Mouse (Mus musculus) stomach, embryonic 15.5 days (tissue): ENCODE data around the gene Rnd3. TPM values are rescaled to one million over a fixed set of nuclear protein-coding genes. Genes with fewer than 3 reads are reported as not detected.

Experiments used
- ATAC-seq: fragments of 200-750 bp; cut with Nextera tagmentation; 2 replicates; pipeline ENCODE4 v1.8.0; 2017; ENCODE audit warnings: low read depth, moderate number of reproducible peaks, moderate TSS enrichment; ENCODE audit not compliant: insufficient read depth, low FRiP score
- H3K27ac ChIP-seq: fragments of 300-500 bp; sonication (generic); 2 replicates; pipeline ENCODE4 v1.5.1; 2015; ENCODE audit warnings: mild to moderate bottlenecking, inconsistent platforms
- H3K27me3 ChIP-seq: fragments of 300-500 bp; sonication (generic); replicated peaks from 2 replicates; pipeline ENCODE4 v1.6.1; 2015; ENCODE audit warnings: inconsistent platforms
- H3K36me3 ChIP-seq: fragments of 300-500 bp; sonication (generic); 2 replicates; pipeline ENCODE4 v1.6.1; 2015; ENCODE audit warnings: inconsistent platforms
- H3K4me1 ChIP-seq: fragments of 300-500 bp; sonication (generic); 2 replicates; pipeline ENCODE4 v1.6.1; 2015; ENCODE audit warnings: inconsistent platforms
- H3K4me2 ChIP-seq: fragments of 300-500 bp; sonication (generic); 2 replicates; pipeline ENCODE4 v1.6.1; 2015; ENCODE audit warnings: mild to moderate bottlenecking, inconsistent platforms
- H3K4me3 ChIP-seq: fragments of 300-500 bp; sonication (generic); replicated peaks from 2 replicates; pipeline ENCODE4 v1.5.1; 2015; ENCODE audit warnings: inconsistent platforms
- H3K9ac ChIP-seq: fragments of 300-500 bp; sonication (generic); 2 replicates; pipeline ENCODE4 v1.6.1; 2015; ENCODE audit warnings: inconsistent platforms
- H3K9me3 ChIP-seq: fragments of 300-500 bp; sonication (generic); 2 replicates; pipeline ENCODE4 v1.6.1; 2016; ENCODE audit warnings: inconsistent platforms
- WGBS: fragments of 180-500 bp; shearing (Covaris S2); methylation state at CpG from one replicate; pipeline ENCODE4 v1.1.7; 2015; 5-methylcytosine and 5-hydroxymethylcytosine counted together
- polyA plus RNA-seq: library from polyadenylated mRNA; unstranded; fragments of >200 nt; fragmentation: Nextera tagmentation; extraction: Ambion mirVana; gene quantifications from 2 replicates; pipeline ENCODE4 v1.2.1, GENCODE M21; 2015

Gene Rnd3
- 63.1 and 66.3 TPM in 2 replicates for polyA plus RNA-seq

GRCm38 (mm10) chr2:51148975-51149374, at the start of gene Rnd3:
Gene Rnd3, minus strand, starts transcription at chr2:51149111.
- Histone ChIP-seq H3K27me3 (no peaks in the 10 kb centered on the region), H3K36me3 (no peaks in the 10 kb centered on the region), H3K9me3 (no peaks in the 10 kb centered on the region), H3K4me3 (peak within 1 kb of the TSS; percentile 78), H3K27ac (peak within 1 kb of the TSS; percentile 91), H3K4me1 (peaks cover 9% of the 10 kb centered on the region), H3K4me2 (peak within 1 kb of the TSS; percentile 55), H3K9ac (peak within 1 kb of the TSS; percentile 93)
- WGBS: 1% methylated on average over 25 of the region's 25 CpGs
- ATAC-seq: peak; percentile 82

- Histone ChIP-seq H3K27me3 (no peaks in the 10 kb centered on the region), H3K27ac (no peak overlapping the region), H3K4me2 (no peak overlapping the region), H3K4me3 (no peak overlapping the region), H3K4me1 (no peaks in the 10 kb centered on the region), H3K9me3 (no peaks in the 10 kb centered on the region), H3K36me3 (no peaks in the 10 kb centered on the region), H3K9ac (no peak overlapping the region)
- WGBS: 59% methylated on average over 2 of the region's 2 CpGs
- ATAC-seq: no peak
Observed at GRCm38 (mm10) chr2:51192319-51192718, 43.4 kb upstream of the Rnd3 start.

GRCm38 (mm10) chr2:51185762-51186161, 36.9 kb upstream of the Rnd3 start:
- 83% methylated on average over 2 of the region's 2 CpGs for whole genome bisulfite sequencing
- Histone ChIP-seq H3K27me3 (no peaks in the 10 kb centered on the region), H3K27ac (no peak overlapping the region), H3K9me3 (no peaks in the 10 kb centered on the region), H3K4me2 (no peak overlapping the region), H3K4me1 (no peaks in the 10 kb centered on the region), H3K4me3 (no peak overlapping the region), H3K36me3 (no peaks in the 10 kb centered on the region), H3K9ac (no peak overlapping the region)
- ATAC-seq: no peak

GRCm38 (mm10) chr2:51182990-51183389, 34.1 kb upstream of the Rnd3 start:
- no peaks in the 10 kb centered on the region for H3K27me3 ChIP-seq
- WGBS: 88% methylated on average over 4 of the region's 4 CpGs
- H3K36me3 ChIP-seq: no peaks in the 10 kb centered on the region
- no peak overlapping the region for H3K9ac ChIP-seq
- no peak overlapping the region for H3K4me2 ChIP-seq
- no peak overlapping the region for H3K27ac ChIP-seq
- no peaks in the 10 kb centered on the region for H3K4me1 ChIP-seq
- no peaks in the 10 kb centered on the region for H3K9me3 ChIP-seq
- ATAC-seq: no peak
- no peak overlapping the region for H3K4me3 ChIP-seq

GRCm38 (mm10) chr2:51181376-51181775, 32.5 kb upstream of the Rnd3 start:
- no peak overlapping the region for H3K9ac ChIP-seq
- H3K4me3 ChIP-seq: no peak overlapping the region
- no peak overlapping the region for H3K27ac ChIP-seq
- H3K9me3 ChIP-seq: no peaks in the 10 kb centered on the region
- H3K4me1 ChIP-seq: no peaks in the 10 kb centered on the region
- no peak for ATAC-seq
- H3K4me2 ChIP-seq: no peak overlapping the region
- no peaks in the 10 kb centered on the region for H3K27me3 ChIP-seq
- no peaks in the 10 kb centered on the region for H3K36me3 ChIP-seq

GRCm38 (mm10) chr2:51179096-51179495, 30.2 kb upstream of the Rnd3 start:
- WGBS: 68% methylated on average over 3 of the region's 3 CpGs
- no peaks in the 10 kb centered on the region for H3K9me3 ChIP-seq
- no peak for ATAC-seq
- no peak overlapping the region for H3K9ac ChIP-seq
- no peak overlapping the region for H3K4me2 ChIP-seq
- H3K27ac ChIP-seq: no peak overlapping the region
- no peaks in the 10 kb centered on the region for H3K27me3 ChIP-seq
- no peaks in the 10 kb centered on the region for H3K4me1 ChIP-seq
- H3K36me3 ChIP-seq: no peaks in the 10 kb centered on the region
- no peak overlapping the region for H3K4me3 ChIP-seq

- H3K36me3 ChIP-seq: no peaks in the 10 kb centered on the region
- 62% methylated on average over 3 of the region's 3 CpGs for WGBS
- H3K27ac ChIP-seq: no peak overlapping the region
- no peak overlapping the region for H3K4me2 ChIP-seq
- no peaks in the 10 kb centered on the region for H3K9me3 ChIP-seq
- H3K9ac ChIP-seq: no peak overlapping the region
- no peaks in the 10 kb centered on the region for H3K4me1 ChIP-seq
- no peak overlapping the region for H3K4me3 ChIP-seq
- peak; percentile 78 for ATAC-seq
- no peaks in the 10 kb centered on the region for H3K27me3 ChIP-seq
Observed at GRCm38 (mm10) chr2:51177615-51178014, 28.7 kb upstream of the Rnd3 start.

GRCm38 (mm10) chr2:51175276-51175675, 26.4 kb upstream of the Rnd3 start:
- H3K27me3 ChIP-seq: no peaks in the 10 kb centered on the region
- no peak overlapping the region for H3K27ac ChIP-seq
- H3K9me3 ChIP-seq: no peaks in the 10 kb centered on the region
- 91% methylated on average over 5 of the region's 5 CpGs for WGBS
- H3K4me2 ChIP-seq: no peak overlapping the region
- H3K4me3 ChIP-seq: no peak overlapping the region
- no peaks in the 10 kb centered on the region for H3K4me1 ChIP-seq
- no peaks in the 10 kb centered on the region for H3K36me3 ChIP-seq
- ATAC-seq: no peak
- H3K9ac ChIP-seq: no peak overlapping the region

GRCm38 (mm10) chr2:51161110-51161509, 12.2 kb upstream of the Rnd3 start:
- Histone ChIP-seq H3K9ac (no peak overlapping the region), H3K9me3 (no peaks in the 10 kb centered on the region), H3K27me3 (no peaks in the 10 kb centered on the region), H3K4me2 (no peak overlapping the region), H3K4me1 (no peaks in the 10 kb centered on the region), H3K4me3 (no peak overlapping the region), H3K27ac (no peak overlapping the region), H3K36me3 (no peaks in the 10 kb centered on the region)
- 83% methylated on average over 2 of the region's 2 CpGs for WGBS
- ATAC-seq: no peak

- Histone ChIP-seq H3K9ac (peak overlapping the region; percentile 93), H3K36me3 (no peaks in the 10 kb centered on the region), H3K27ac (peak overlapping the region; percentile 91), H3K4me2 (peak overlapping the region; percentile 55), H3K4me3 (peak overlapping the region; percentile 78), H3K27me3 (no peaks in the 10 kb centered on the region), H3K9me3 (no peaks in the 10 kb centered on the region), H3K4me1 (peaks cover 9% of the 10 kb centered on the region)
- no peak for ATAC-seq
- WGBS: under 1% methylated on average over 20 of the region's 20 CpGs
Observed at GRCm38 (mm10) chr2:51148454-51148853, 457 bp downstream of the Rnd3 start.

- Histone ChIP-seq H3K36me3 (no peaks in the 10 kb centered on the region), H3K9ac (peak overlapping the region; percentile 93), H3K27ac (peak overlapping the region; percentile 91), H3K9me3 (no peaks in the 10 kb centered on the region), H3K4me3 (peak overlapping the region; percentile 78), H3K4me2 (peak overlapping the region; percentile 55), H3K27me3 (no peaks in the 10 kb centered on the region), H3K4me1 (peaks cover 13% of the 10 kb centered on the region)
- ATAC-seq: peak; percentile 15; the same call in 1 of the 2 replicates
- under 1% methylated on average over 20 of the region's 20 CpGs for WGBS
Observed at GRCm38 (mm10) chr2:51148065-51148407, 875 bp downstream of the Rnd3 start.

GRCm38 (mm10) chr2:51147318-51148064, 1.4 kb downstream of the Rnd3 start:
- Histone ChIP-seq H3K27me3 (no peaks in the 10 kb centered on the region), H3K36me3 (no peaks in the 10 kb centered on the region), H3K9ac (peak overlapping the region; percentile 93), H3K4me2 (peak overlapping the region; percentile 55), H3K27ac (peak overlapping the region; percentile 91), H3K4me1 (peaks cover 19% of the 10 kb centered on the region), H3K9me3 (no peaks in the 10 kb centered on the region), H3K4me3 (peak overlapping the region; percentile 78)
- WGBS: under 1% methylated on average over 45 of the region's 45 CpGs
- peak; percentile 54 for ATAC-seq
